Mouse (Mus musculus): ENCODE measurements around the gene Sat2. TPM values are rescaled to one million over a fixed set of nuclear protein-coding genes. Genes with fewer than 3 reads are reported as not detected.

Sat2 gene
- 18.1 and 19.6 TPM in 2 replicates for polyA plus RNA-seq (2015; fragmentation: Nextera tagmentation; extraction: Ambion mirVana)

DNA sequence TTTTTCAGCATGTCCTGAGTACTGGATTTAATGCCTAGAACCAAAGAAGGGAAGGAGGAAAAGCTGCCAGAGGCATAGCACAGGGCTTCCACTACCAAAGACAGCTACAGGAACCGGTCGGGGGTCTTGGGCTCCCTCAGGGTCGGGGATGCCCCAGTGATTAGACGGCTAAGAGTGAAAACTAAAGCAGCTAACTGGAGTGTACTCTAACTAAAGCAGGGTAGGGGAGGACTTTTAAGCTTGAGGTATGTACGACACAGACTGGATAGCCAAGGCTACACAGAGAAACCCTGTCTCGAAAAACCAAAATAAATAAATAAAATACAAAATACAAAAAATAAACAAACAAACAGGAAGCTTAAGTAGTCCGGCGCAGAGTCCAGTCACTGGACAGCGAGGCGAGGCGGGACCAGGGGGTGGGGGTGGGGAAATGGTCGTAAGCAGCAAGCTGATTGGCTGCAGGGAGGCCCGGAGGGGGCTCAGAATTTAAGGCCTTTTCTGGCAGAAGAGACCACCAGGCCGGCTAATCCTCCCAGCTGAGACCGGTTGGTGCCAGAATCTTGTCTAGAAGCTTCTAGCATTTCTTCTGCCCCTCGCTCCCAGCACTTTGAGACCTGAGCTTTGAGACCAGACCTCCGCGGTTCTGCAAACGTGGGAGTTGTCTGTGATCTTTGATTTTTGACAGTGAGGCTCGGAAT lies at the start of gene Sat2:
TSS of gene Sat2 (plus strand) at position 454 of the 698 bp plus-strand sequence.
- Histone ChIP-seq H3K36me3 (ENCODE audit: control insufficient read depth, insufficient read depth, low read length) (no peaks in the 10 kb centered on the region), H3K9me3 (replicated peaks; ENCODE audit: control insufficient read depth, low read length) (no peaks in the 10 kb centered on the region), H3K27ac (ENCODE audit: low read length) (peak within 1 kb of the TSS; percentile 66), H3K4me2 (ENCODE audit: low read depth, low read length) (peak within 1 kb of the TSS; percentile 66), H3K4me1 (ENCODE audit: control insufficient read depth, insufficient read depth, low read length) (peaks cover 3% of the 10 kb centered on the region; the same call in 1 of the 2 replicates), H3K4me3 (replicated peaks; ENCODE audit: low read length) (peak within 1 kb of the TSS; percentile 65), H3K27me3 (ENCODE audit: control insufficient read depth, insufficient read depth, low read length) (no peaks in the 10 kb centered on the region), H3K9ac (ENCODE audit: low read length) (peak within 1 kb of the TSS; percentile 79)
- peak; percentile 87; the same call in 1 of the 2 replicates for ATAC-seq (ENCODE audit: insufficient read depth, low FRiP score)
- 2% methylated on average over 20 of the region's 20 CpGs for WGBS

DNA sequence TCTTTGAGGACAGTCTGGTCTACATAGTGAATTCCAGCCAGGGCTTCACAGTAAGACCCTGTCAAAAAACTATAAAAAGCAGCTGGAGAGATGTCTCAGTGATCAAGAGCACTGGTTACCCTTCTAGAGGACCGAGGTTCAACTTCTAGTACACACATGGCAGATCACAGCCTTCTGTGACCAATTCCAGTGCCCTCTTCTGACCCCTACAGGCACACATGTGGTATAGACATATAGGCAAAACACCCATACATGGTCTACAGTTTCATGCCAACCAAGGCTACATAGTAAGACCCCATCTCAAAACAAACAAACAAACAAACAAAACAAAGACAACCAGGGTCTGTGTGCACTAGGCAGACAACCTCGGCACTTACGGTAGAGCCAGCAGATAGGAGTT lies 46.6 kb upstream of the Sat2 start:
- peaks cover 18% of the 10 kb centered on the region for H3K4me1 ChIP-seq (ENCODE audit: control insufficient read depth, insufficient read depth, low read length)
- no peak for ATAC-seq (ENCODE audit: insufficient read depth, low FRiP score)
- H3K27me3 ChIP-seq (ENCODE audit: control insufficient read depth, insufficient read depth, low read length), result no peaks in the 10 kb centered on the region
- no peak overlapping the region for H3K4me3 ChIP-seq (replicated peaks; ENCODE audit: low read length)
- H3K36me3 ChIP-seq (ENCODE audit: control insufficient read depth, insufficient read depth, low read length), result no peaks in the 10 kb centered on the region
- H3K9me3 ChIP-seq (replicated peaks; ENCODE audit: control insufficient read depth, low read length), result no peaks in the 10 kb centered on the region
- 57% methylated on average over 3 of the region's 3 CpGs for WGBS
- H3K27ac ChIP-seq (ENCODE audit: low read length), result no peak overlapping the region
- no peak overlapping the region for H3K4me2 ChIP-seq (ENCODE audit: low read depth, low read length)
- H3K9ac ChIP-seq (ENCODE audit: low read length), result no peak overlapping the region

DNA sequence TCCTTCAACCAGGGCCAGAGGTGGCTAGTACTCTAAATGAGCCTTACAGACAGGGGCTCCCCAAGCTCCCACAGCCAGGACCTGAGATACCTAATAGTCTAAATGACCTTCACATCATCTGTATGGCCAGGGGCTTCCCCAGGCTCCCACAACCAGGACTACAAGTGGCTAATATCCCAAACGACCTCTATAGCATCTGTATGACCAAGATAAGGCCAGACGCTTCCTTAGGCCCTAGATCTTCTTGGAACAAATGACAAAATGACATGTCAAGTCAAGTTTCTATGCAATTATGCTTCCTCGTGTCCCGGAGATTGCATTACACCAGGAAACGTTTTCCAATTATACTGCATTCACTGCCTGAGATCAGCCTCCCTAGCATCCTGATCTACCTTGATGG lies 45.5 kb upstream of the Sat2 start:
- Histone ChIP-seq H3K27me3 (ENCODE audit: control insufficient read depth, insufficient read depth, low read length) (no peaks in the 10 kb centered on the region), H3K4me2 (ENCODE audit: low read depth, low read length) (no peak overlapping the region), H3K4me1 (ENCODE audit: control insufficient read depth, insufficient read depth, low read length) (peaks cover 18% of the 10 kb centered on the region), H3K4me3 (replicated peaks; ENCODE audit: low read length) (no peak overlapping the region), H3K36me3 (ENCODE audit: control insufficient read depth, insufficient read depth, low read length) (no peaks in the 10 kb centered on the region), H3K9ac (ENCODE audit: low read length) (no peak overlapping the region), H3K27ac (ENCODE audit: low read length) (no peak overlapping the region), H3K9me3 (replicated peaks; ENCODE audit: control insufficient read depth, low read length) (no peaks in the 10 kb centered on the region)
- WGBS, result 72% methylated on average over 5 of the region's 5 CpGs
- ATAC-seq (ENCODE audit: insufficient read depth, low FRiP score), result no peak

DNA sequence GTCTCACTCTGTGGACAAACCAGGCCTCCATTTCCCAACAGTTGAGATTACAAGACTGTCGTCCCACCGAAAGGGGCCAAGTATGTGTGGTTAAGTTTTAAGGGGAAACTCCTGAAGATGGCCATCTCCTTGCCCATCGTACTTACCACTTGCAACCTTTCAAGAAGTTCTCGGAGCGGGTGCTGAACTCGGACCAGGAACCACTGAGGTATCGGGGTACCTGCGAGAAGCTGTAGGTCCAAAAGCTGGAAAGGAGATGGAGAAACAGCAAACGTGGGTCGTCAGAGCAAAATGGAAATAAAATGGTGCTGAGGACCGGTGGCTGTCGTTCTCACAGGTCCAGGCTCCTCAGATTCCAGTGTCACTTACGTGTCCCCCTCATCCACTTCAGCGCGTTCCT lies 43.5 kb upstream of the Sat2 start:
- Histone ChIP-seq H3K9ac (ENCODE audit: low read length) (peak overlapping the region; percentile 90), H3K4me1 (ENCODE audit: control insufficient read depth, insufficient read depth, low read length) (peaks cover 23% of the 10 kb centered on the region), H3K4me3 (replicated peaks; ENCODE audit: low read length) (peak overlapping the region; percentile 87), H3K27me3 (ENCODE audit: control insufficient read depth, insufficient read depth, low read length) (no peaks in the 10 kb centered on the region), H3K4me2 (ENCODE audit: low read depth, low read length) (peak overlapping the region; percentile 68), H3K36me3 (ENCODE audit: control insufficient read depth, insufficient read depth, low read length) (no peaks in the 10 kb centered on the region), H3K27ac (ENCODE audit: low read length) (no peak overlapping the region; the same call in 1 of the 2 replicates), H3K9me3 (replicated peaks; ENCODE audit: control insufficient read depth, low read length) (no peaks in the 10 kb centered on the region)
- 10% methylated on average over 15 of the region's 15 CpGs for WGBS
- no peak for ATAC-seq (ENCODE audit: insufficient read depth, low FRiP score)

DNA sequence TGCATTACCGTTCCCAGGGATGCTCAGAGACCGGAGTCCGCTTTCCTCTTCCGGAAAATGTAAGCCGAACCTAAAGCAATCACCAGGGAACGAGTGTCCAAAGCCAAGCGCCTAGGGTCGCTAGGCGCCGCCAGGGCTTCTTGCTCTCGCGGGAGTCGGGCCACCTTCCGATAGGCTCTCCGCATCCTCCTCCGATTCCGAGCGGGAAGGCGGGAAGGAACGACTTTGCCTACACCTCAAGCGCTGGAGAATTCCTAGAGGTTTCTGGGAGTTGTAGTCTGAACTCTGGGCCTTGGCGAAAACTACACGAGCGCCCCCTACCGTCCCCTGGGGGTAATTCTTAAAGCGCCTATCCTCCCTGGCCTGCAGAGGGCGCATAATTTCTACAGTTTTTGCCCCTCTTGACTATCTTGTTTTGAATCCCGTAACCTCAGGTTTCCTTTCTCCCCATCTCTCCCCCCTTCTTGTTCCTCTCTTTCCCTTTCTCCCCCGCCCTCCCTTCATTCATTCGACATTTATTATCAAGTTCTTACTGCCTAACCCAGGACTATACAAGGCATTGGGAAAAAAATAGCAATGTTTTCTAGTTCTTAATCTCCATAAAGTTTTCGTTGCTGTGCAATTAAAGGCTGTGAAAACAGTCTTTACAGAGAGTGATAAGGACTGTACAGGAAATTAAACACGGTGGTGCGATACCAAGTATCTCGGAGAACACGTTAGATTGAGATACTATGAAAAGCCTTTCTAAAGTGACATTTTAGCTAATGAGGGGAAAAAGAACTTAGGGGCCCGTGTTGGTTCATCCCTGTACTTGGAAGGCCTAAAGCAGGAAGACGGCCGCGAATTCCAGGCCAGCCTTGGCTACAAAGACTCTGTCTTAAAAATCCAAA lies 42.5 kb upstream of the Sat2 start:
- Histone ChIP-seq H3K4me3 (replicated peaks; ENCODE audit: low read length) (peak overlapping the region; percentile 87), H3K36me3 (ENCODE audit: control insufficient read depth, insufficient read depth, low read length) (no peaks in the 10 kb centered on the region), H3K27ac (ENCODE audit: low read length) (peak overlapping the region; percentile 97), H3K9me3 (replicated peaks; ENCODE audit: control insufficient read depth, low read length) (no peaks in the 10 kb centered on the region), H3K27me3 (ENCODE audit: control insufficient read depth, insufficient read depth, low read length) (no peaks in the 10 kb centered on the region), H3K9ac (ENCODE audit: low read length) (peak overlapping the region; percentile 90), H3K4me2 (ENCODE audit: low read depth, low read length) (peak overlapping the region; percentile 72), H3K4me1 (ENCODE audit: control insufficient read depth, insufficient read depth, low read length) (peaks cover 23% of the 10 kb centered on the region)
- WGBS, result under 1% methylated on average over 39 of the region's 39 CpGs
- ATAC-seq (ENCODE audit: insufficient read depth, low FRiP score), result peak; percentile 92

DNA sequence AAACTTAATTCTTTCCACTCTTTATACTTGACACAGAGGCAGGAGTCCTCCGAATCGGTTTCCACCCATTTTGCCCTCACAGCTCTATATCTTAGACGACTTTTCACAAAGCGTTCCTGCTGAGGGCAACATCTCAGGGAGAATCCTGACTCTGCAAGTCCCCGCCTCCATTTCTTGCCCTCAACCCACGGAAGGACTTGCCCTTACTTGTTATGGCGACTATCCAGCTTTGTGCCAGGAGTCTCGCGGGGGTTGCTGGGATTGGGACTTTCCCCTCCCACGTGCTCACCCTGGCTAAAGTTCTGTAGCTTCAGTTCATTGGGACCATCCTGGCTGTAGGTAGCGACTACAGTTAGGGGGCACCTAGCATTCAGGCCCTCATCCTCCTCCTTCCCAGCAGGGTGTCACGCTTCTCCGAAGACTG lies 41.7 kb upstream of the Sat2 start, which contains the start of the genes Wrap53 and Trp53:
TSS of gene Wrap53 (minus strand) at position 165 of the 424 bp plus-strand sequence.
TSS of gene Trp53 (plus strand) at position 269 of the 424 bp plus-strand sequence.
- Histone ChIP-seq H3K36me3 (ENCODE audit: control insufficient read depth, insufficient read depth, low read length) (no peaks in the 10 kb centered on the region), H3K9me3 (replicated peaks; ENCODE audit: control insufficient read depth, low read length) (no peaks in the 10 kb centered on the region), H3K27ac (ENCODE audit: low read length) (peak within 1 kb of the TSS; percentile 97), H3K27me3 (ENCODE audit: control insufficient read depth, insufficient read depth, low read length) (no peaks in the 10 kb centered on the region), H3K4me3 (replicated peaks; ENCODE audit: low read length) (peak within 1 kb of the TSS; percentile 87), H3K4me1 (ENCODE audit: control insufficient read depth, insufficient read depth, low read length) (peaks cover 26% of the 10 kb centered on the region), H3K9ac (ENCODE audit: low read length) (peak within 1 kb of the TSS; percentile 90), H3K4me2 (ENCODE audit: low read depth, low read length) (peak within 1 kb of the TSS; percentile 72)
- ATAC-seq (ENCODE audit: insufficient read depth, low FRiP score), result peak; percentile 70
- WGBS, result under 1% methylated on average over 13 of the region's 13 CpGs

DNA sequence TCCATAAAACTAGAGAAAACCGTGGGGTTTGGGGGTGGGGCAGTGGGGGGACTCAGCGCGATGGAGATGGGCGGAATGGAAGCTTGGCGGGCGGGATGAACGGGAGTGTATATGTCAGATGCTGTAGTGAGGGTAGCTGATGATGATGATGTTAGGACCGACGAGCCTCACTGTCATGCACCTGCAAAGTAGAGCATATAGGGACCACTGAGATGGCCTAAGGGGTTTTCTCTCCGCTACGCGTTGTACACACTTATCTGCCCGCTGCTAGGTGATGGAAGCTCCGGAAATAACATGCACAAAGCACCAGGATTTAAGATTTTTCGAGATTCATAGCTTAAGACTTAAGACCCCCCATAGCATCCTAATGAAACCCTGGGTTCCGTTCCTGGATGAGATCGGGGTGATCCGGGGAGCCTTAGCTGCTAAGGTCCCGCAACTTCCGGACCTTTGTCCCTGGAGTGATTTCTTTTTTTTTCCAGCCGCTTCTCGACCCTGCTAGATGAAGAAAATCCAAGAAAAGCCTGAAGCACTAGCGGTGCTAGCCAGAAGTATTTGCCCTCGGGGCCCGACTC lies 41.2 kb upstream of the Sat2 start:
- no peaks in the 10 kb centered on the region for H3K27me3 ChIP-seq (ENCODE audit: control insufficient read depth, insufficient read depth, low read length)
- ATAC-seq (ENCODE audit: insufficient read depth, low FRiP score), result no peak
- peak overlapping the region; percentile 72 for H3K4me2 ChIP-seq (ENCODE audit: low read depth, low read length)
- H3K9ac ChIP-seq (ENCODE audit: low read length), result peak overlapping the region; percentile 85
- no peaks in the 10 kb centered on the region for H3K36me3 ChIP-seq (ENCODE audit: control insufficient read depth, insufficient read depth, low read length)
- no peaks in the 10 kb centered on the region for H3K9me3 ChIP-seq (replicated peaks; ENCODE audit: control insufficient read depth, low read length)
- under 1% methylated on average over 25 of the region's 25 CpGs for WGBS
- peaks cover 26% of the 10 kb centered on the region for H3K4me1 ChIP-seq (ENCODE audit: control insufficient read depth, insufficient read depth, low read length)
- peak overlapping the region; percentile 87 for H3K4me3 ChIP-seq (replicated peaks; ENCODE audit: low read length)
- peak overlapping the region; percentile 97 for H3K27ac ChIP-seq (ENCODE audit: low read length)

DNA sequence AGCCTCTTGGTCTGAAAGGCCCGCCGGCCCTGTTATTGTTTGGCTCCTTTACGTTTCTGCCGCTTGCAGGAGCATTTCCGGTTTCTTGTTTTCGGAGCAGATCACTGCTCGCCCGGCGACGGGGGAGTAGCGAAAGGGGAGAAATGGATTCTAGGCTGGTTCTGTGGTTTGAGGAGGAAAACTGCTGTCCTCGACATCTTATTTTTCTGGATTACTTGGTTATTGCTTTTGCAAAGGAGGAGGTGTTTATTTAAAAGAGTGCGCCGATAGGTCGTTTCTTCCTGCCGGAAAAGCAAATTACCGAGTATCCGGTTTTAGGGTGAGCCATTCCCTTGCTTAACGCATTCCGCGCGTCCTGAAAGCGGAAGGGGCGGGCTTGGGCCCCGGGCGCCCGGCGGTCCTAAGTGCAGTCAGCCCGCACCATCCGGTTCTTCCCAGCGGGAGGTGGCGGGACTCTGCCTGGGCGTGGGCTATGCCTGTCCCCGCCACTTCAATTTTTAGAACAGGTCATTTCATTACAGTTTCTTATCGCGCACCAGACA lies 40.6 kb upstream of the Sat2 start:
- Histone ChIP-seq H3K4me3 (replicated peaks; ENCODE audit: low read length) (peak overlapping the region; percentile 87), H3K4me1 (ENCODE audit: control insufficient read depth, insufficient read depth, low read length) (peaks cover 26% of the 10 kb centered on the region), H3K4me2 (ENCODE audit: low read depth, low read length) (peak overlapping the region; percentile 75), H3K27me3 (ENCODE audit: control insufficient read depth, insufficient read depth, low read length) (no peaks in the 10 kb centered on the region), H3K36me3 (ENCODE audit: control insufficient read depth, insufficient read depth, low read length) (no peaks in the 10 kb centered on the region), H3K9me3 (replicated peaks; ENCODE audit: control insufficient read depth, low read length) (no peaks in the 10 kb centered on the region), H3K9ac (ENCODE audit: low read length) (peak overlapping the region; percentile 85), H3K27ac (ENCODE audit: low read length) (peak overlapping the region; percentile 97)
- WGBS, result under 1% methylated on average over 36 of the region's 36 CpGs
- ATAC-seq (ENCODE audit: insufficient read depth, low FRiP score), result peak; percentile 85

Data from stomach, embryonic 16.5 days (tissue).